Mouse (Mus musculus) v-Abl transformed pro-B cells (cell line): Measurements from ENCODE around the gene Hoxd10.

Source experiments
- in situ Hi-C, 2 experiments: fragments of 400-800 bp; cut with MboI; formaldehyde crosslinking; loops; one replicate each; pipeline ENCODE4 v1.15.1; 2025; ENCODE audit not compliant: unreplicated experiment in 2 of 2

Hoxd10 gene

DNA sequence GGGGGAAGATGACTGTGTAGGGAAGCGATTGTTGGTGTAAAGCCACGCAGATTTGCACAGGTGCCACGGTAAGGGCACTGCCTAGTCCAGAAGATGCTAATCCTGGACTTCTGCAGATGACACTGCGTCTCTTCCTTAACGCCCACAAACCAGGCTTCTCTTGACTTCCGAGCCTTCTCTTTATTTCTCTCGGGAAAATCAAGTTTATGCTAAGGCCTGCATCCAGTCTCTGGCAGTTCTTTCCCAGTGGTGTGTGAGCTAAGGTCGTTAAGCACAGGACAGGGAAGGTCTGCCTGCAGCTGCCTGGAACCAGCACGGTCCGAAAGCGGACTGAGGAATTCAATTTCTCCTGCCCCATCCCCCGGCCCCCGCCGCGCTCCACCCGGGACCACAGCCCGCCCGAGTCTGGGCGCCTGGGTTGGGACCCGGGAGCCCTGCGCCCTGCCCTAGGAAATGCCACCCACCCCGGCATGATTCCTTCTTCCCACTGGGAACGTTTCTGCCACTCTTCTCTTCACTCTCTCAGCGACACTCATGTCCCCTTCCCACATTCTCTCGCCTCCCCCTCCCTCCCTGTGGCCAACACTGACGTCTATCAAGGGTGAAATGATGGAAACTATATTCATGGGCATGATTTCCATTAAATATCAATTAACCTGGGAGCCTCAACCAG lies 12.1 kb downstream of the Hoxd10 start:
- in situ Hi-C loops, result loop anchor here (5.0 to 25.0 kb wide), 8 partner anchors 358 to 1258 kb away; no protein-coding TSS in a partner anchor

DNA sequence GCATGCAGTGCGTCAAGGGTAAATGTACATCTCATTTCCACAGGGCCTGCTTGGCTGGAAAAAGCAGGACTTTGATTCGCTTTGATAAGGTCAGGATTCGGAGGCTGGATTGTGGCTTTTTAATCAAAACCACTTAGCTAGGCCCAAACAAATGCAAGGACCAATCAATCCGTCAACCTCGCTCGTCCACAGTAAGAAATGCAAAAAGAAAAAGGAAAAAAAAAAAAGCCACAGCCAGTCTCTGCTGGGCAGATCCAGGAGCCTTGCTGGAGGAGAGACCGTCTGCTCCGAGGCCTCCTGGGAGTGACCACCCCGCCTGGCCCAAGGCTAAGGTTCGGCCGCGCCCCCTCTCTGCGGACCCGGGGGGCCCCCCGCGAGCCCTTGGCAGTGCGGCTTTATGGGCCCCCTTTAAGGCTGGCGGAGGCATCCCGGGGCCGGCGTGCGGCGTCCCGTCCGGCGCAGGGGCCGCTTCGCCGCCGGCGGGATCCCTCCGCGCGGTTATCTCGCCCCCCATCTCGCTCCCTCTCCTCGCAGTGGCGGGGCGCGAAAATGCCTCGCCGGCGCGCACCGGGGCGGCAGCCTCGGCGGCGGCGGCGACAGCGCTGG lies 12.8 kb downstream of the Hoxd10 start, which contains the start of gene Hoxd8:
TSS of gene Hoxd8 (plus strand) at position 223 of the 606 bp plus-strand sequence.
- in situ Hi-C loops, result loop anchor here (5.0 to 25.0 kb wide), 8 partner anchors 358 to 1258 kb away; no protein-coding TSS in a partner anchor

DNA sequence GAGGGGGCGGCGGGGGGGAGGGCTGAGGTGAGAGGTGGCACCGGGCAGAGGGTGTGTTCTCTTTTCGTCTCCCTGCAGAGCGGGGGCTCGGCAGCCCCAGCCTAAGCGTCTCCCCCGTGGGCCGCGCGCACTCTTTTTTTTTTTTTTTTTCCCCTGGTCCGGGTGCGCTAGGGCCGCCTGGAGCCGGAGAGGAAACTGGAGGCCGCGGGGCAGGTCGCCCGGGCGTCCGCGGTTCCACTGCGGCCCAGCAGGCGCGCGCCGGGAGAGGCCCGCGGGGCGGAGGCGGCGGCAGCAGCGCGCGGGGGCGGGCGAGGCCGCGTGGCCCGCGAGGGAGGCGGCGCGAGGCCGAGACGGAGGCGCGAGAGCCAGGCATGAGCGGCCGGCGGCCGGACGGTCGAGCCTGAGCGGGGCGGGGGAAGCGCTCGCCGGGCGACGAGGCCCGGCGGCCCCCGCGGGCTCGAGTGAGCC lies 13.3 kb downstream of the Hoxd10 start:
- in situ Hi-C loops, result loop anchor here (5.0 to 25.0 kb wide), 8 partner anchors 357 to 1257 kb away; no protein-coding TSS in a partner anchor

DNA sequence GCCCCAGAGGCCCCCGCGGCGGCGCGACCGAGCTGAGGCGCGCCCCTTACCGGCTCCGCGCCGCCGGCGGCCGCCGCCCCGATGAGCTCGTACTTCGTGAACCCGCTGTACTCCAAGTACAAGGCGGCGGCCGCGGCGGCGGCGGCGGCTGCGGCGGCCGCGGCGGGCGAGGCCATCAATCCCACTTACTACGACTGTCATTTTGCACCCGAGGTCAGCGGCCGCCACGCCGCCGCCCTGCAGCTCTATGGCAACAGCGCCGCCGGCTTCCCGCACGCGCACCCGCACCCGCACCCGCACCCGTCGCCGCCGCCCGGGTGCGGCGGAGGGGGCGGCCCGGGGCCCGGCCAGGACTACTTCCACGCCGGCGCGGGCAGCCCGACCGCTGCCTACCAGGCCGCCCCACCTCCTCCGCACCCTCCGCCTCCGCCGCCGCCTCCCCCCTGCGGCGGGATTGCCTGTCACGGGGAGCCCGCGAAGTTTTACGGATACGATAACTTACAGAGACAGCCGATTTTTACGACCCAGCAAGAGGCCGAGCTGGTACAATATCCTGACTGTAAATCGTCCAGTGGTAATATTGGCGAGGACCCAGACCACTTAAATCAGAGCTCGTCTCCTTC lies 13.9 kb downstream of the Hoxd10 start:
- in situ Hi-C loops, result loop anchor here (10.0 to 25.0 kb wide), 6 partner anchors 357 to 1257 kb away; no protein-coding TSS in a partner anchor

DNA sequence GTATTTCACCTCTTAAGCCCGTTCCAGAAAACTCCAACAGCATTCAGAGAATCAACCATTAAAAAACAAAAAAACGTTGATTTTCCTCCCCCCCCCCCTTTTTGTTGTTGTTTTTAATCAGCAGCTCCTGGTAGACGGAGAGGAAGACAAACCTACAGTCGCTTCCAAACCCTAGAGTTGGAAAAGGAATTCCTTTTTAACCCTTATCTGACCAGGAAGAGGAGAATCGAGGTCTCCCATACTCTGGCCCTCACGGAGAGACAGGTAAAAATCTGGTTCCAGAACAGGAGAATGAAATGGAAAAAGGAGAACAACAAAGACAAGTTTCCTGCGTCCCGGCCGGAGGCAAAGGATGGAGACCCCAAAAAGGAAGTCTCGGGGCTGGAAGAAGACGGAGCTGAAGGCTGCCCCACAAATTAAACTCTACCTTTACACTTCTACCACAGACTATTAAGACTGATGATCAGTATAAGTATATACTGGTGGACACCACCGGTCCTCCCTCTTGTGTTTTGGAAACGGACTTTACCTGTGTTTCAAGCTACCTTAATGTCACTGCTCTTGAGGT lies 14.8 kb downstream of the Hoxd10 start:
- in situ Hi-C loops, result loop anchor here (10.0 to 25.0 kb wide), 6 partner anchors 356 to 1256 kb away; no protein-coding TSS in a partner anchor

DNA sequence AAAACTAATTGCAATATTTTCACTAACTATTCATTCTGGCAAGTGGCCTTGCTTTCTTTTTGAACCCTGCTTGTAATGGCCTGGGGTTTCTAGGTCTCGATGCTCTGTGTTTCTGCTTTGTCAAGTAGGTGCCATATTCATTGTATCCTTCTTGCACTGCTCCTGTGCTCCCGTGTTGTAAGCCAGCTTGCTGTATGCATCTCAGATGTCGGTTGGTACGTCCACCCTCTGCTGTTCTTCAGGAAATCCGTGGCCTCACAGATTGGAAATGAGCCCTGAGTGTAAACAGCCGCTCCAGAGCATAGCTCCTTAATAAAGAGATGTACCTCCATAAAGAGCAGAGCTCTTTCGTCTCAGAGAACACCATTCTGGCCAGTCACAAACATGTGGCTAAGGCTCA lies 15.9 kb downstream of the Hoxd10 start:
- in situ Hi-C loops, result loop anchor here (10.0 to 25.0 kb wide), 6 partner anchors 355 to 1255 kb away; no protein-coding TSS in a partner anchor

DNA sequence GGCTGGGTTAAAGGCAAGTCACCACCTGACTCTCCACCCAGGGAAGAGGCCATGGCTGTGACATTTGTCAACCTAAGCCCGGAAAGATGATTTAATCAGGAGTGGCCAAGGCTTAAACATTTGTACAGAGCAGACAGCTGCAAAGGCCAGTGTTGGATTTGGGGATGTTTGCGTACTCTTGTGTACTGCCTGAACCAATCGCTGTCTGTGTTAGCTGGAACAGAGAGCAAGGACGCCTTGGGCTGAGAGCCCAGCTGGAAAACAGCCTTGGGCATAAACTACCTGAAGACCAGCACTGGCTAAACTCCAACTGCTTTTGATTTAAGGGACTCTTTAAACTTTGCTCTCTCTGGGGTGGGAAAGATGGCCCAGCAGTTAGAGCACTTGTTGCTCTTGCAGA lies 17.0 kb downstream of the Hoxd10 start:
- in situ Hi-C loops, result loop anchor here (10.0 to 25.0 kb wide), 6 partner anchors 354 to 1254 kb away; no protein-coding TSS in a partner anchor

DNA sequence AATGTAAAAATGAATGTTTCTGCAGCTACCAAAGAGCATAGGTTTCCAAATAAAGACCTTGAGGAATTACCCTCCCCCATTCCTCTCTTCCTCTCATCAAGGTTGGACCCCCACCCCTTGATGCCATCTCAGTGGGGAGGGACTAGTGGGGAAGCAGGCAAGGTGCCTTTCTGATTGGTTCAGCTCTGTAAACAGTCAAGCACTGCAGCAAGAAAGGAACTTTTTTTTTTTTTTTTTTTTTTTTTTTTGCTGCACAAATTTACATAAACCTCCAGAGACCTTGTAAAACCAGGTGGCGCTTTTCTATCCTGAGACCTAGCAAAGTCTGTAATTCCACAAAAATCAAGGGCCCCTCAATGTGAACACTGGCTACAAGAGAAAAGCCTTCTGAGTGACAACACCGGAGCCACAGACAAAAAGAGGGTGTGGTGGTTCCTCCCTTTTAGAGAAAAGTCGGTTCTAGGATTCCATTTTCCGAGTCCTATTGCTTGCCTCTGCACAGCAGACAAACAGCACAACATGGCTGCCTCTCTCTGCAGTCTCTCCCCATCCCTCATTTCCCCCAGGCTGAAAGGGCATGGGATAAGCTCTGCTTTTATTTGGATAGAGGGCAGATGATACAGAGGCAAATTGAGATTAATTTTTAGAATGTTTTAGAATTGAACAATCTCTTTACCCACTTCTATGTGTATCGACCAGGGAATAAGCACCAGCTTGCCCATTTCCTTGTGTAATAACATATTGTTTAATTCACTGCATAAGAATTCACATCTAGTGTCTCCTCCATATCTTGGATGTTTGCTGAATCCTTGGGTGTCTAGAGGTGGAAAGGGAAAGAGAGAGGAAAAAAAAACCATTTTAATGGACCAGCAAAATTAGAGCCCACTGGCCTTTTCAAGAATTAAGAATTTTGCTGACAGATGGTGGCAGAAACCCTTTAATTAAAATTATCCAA lies 18.0 kb downstream of the Hoxd10 start:
- in situ Hi-C loops, result loop anchor here (10.0 to 25.0 kb wide), 7 partner anchors 345 to 1253 kb away; no protein-coding TSS in a partner anchor

DNA sequence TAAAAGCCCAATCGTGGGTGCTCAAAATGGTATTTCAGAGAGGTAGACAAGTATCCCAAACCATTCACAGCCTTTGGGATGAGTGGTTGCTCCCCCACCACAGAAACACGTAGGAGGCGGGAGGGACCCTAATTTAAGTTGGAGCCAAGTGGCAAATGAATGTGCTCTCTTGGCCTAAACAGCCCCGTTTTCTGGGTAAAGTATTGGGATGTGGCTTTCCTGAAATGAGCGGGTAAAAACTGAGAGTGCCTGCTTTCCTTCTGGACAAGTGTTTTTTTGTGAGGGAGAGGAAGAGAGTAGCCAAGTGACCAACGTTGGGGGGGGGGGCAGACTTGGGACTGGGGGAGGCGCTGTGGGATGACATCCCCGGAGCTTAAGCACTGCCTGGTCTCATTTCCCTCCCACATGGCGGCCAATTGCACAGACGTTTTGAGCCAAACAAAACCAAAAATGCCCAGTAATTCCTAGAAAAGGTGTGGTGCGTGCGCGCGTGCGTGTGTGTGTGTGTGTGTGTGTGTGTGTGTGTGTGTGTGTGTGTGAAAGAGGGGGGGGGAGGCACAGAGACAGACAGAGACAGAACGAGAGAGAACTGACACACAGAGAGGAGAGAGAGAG lies 19.3 kb downstream of the Hoxd10 start:
- in situ Hi-C loops, result loop anchor here (10.0 to 25.0 kb wide), 5 partner anchors 344 to 1251 kb away; no protein-coding TSS in a partner anchor

DNA sequence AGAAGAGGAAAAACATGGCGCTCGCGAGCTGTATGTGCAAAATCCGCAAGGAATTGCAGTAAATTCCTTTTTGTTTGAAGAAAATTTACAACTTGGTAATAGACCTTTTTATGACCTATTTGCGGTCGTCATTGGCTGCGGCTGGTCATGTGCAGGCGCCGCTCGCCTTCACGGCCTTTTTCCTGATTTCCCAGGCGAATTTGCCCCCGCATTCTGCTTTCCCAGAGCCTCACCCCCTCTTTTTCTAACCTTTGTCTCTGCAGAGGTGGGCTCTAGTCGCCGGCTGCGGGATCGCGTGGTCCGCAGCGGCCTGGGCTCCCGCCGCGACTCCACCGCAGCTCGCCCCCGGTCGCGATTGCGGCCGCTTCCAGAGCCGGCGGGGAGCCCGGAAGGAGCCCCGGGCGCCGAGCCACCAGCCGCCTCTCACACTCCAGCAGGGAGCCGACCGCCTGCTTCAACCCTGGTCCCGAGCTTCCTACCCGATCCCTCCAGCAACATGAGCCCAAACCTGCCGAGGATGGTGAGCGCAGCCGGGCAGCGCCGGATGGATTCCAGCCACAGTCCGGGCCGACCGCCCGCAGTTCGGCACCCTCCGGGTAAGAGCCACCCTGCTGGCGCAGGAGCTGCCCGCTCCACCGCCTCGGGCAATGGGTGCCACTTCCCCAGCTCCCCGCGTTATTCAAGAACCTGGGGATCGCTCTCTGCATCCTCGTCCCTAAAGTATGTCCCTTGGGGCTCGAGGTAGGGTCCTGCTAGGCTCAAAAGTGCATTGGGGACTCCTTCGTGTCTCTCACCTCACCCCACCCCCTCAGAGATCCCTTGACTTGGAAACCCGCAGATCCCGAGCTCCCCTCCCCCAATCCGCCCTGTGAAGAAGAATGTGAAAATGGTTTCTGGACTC lies 20.2 kb downstream of the Hoxd10 start, which contains the start of the genes Hoxd3 and Hoxd4:
TSS of gene Hoxd3 (plus strand) at position 207 of the 901 bp plus-strand sequence.
TSS of gene Hoxd4 (plus strand) at position 209 of the 901 bp plus-strand sequence.
- in situ Hi-C loops, result loop anchor here (10.0 to 25.0 kb wide), 5 partner anchors 343 to 1250 kb away; no protein-coding TSS in a partner anchor

DNA sequence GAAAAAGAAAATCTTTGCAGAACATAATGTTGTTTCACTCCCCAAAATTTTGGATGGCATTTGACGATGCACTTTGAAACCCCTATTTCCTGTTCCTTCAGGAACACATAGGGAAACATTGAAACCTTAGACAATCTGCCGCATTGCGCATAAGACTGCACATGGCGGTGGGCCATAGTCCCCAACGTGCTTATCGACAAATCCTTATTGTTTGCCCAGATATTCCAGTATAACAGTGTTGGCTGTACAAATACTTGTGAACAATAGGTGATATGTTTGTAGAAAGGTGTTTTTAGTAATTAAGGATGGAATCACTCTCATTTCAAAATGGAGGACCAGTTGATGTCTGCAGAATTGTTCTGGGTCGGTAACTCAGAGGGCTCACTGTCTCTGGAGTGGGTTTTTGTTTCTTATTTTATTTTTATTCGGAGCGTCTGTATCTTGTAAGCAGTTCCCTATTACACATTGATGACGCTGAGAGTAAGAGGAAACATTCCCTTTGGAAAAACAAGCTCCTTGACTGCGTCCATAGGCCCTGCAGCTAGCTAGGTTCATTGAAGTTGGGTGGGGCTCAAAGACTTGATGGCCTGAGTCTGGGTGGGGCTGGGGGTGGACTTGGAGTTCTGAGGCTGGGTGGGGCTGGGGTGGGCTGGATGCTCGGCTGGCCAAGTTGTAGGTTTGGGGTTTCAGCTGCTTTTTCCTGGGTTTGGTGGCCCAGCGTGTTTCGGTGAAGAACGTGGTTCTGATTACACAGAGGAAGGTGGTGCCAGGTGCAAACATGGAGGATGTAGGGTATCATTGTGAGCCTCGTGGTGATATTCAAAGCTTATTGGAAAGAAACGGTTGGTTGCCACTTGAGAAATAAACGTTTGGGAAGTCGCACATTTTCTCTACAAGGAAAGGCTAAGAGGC lies 21.8 kb downstream of the Hoxd10 start:
- in situ Hi-C loops, result loop anchor here (10.0 to 25.0 kb wide), 5 partner anchors 341 to 1249 kb away; no protein-coding TSS in a partner anchor

DNA sequence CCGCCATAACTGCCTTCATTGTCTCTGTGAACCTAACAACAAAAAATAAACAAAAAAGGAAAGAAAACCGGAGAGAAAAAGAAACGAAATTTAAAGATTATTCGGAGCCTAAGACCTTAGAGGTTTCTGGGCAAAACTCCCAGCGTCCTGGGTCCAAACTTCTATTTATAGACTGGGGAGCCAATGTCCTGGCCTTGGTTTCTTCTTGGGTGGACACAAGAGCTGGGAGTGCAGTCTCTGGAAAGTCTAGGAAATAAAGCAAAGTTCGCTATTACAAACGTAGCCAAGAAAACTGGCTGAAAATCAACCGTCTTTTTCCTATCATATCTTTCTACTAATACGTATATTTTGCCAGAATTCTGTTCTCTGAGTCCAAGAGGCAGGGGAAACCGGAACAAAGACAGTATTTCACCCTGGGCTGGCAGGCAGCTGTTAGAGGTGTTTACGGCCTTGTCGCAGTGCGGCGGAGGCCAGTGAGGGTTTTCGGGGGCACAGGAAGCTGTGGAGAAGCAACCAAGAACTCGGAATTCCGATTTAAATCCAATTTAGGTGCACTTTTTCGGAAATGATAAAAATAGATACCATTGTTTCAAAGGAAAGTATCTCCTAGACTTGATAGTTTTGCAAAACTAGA lies 22.5 kb downstream of the Hoxd10 start:
- in situ Hi-C loops, result loop anchor here (10.0 to 25.0 kb wide), 5 partner anchors 341 to 1248 kb away; no protein-coding TSS in a partner anchor

DNA sequence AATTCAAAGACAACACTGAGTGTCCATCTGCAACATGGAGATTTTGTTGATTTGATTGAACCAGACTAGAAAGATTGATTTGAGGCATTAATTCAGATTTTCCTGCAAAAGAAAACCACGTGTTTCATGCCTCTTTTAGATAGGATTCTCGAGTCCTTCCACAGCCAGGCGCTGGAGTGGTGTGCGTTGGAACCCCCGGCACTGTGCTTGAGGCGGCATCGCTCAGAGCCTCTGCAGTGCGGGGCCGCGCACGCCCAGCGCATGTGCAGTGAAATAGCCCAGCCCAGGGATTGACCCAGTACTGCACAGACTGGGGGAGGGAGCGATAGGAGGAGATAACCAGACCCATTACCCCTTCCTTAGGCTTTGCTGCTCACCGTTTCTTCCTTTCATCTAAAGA lies 23.2 kb downstream of the Hoxd10 start:
- in situ Hi-C loops, result loop anchor here (5.0 to 25.0 kb wide), 7 partner anchors 247 to 1247 kb away; no protein-coding TSS in a partner anchor

DNA sequence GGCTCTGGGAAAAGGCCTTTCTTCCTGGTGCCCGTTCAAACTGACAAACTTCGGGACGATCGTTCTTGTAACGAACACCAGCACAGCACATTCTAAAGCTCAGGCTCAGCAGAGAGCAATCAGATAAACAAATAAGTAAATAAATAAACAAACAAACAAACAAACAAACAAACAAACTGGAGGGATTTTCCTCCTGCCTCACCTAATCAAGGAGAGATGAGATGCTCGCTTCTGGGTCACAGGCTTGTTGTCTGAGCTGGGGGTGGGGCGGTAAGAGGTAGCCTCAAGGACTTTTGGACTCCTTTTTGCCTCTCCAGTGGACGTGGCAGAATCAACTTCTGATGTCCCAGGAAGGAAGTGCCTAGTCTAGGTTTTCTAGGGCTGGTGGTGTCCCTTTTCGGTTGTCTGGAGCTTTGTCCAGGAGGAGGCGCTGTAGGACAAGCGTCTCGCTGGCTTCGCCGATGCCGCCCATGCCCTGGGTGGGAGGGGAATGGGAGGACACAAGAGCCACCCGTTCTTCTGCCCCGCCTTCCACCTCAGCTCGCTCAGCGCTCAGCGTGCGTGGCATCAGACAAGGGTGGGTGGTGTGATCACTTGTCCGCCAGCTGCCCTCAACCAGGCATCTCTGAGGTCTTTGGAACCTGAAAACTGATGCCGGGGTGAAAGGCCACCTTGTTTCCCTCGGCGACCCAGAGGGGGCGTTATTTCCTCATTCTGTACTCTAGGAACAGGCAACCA lies 23.9 kb downstream of the Hoxd10 start:
- in situ Hi-C loops, result loop anchor here (5.0 to 25.0 kb wide), 7 partner anchors 247 to 1247 kb away; no protein-coding TSS in a partner anchor

DNA sequence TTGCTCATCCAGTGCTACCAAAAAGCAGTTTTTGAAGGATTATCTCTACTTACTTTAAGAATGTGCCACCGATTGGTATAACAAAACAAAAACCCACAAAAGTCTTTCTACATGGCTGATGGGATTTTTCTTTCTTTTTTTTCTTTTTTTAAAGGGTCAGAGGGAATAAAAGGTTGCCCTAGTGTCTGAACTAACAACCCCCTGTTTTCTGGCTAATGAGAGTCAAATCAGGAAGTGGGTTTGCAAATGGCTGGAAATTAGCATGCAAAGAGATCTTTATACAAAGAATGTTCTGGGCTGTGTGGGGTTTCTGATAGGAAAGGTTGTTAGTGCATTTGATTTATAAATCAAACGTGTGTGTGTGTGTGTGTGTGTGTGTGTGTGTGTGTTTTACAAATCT lies 28.7 kb downstream of the Hoxd10 start:
- in situ Hi-C loops, result loop anchor here (25.0 kb wide), 4 partner anchors 342 to 1242 kb away; no protein-coding TSS in a partner anchor
